Comparison of ENCODE assay signal across 8 mouse cellular contexts in genomic region chr15:79107966-79108365, GRCm38 (mm10). TPM values are rescaled to one million over a fixed set of nuclear protein-coding genes. Genes with fewer than 3 reads are reported as not detected.
A peak's percentile ranks its signal among the peaks of the same experiment; 100 is the strongest.
DNase-seq lines count a peak whose midpoint lies in the region; ATAC-seq lines count a peak whose summit lies in the region.

No protein-coding gene starts in this region.

- H3K27ac ChIP-seq in lung, embryonic 16.5 days (ENCODE audit: low read length) = peak overlapping the region; percentile 78
- peak overlapping the region; percentile 82 for H3K27ac ChIP-seq in embryonic facial prominence, embryonic 14.5 days (replicated peaks; ENCODE audit: low read depth, low read length)
- H3K27ac ChIP-seq in intestine, embryonic 16.5 days (ENCODE audit: low read length) = peak overlapping the region; percentile 85
- H3K27ac ChIP-seq in neural tube, embryonic 15.5 days (replicated peaks) = peak overlapping the region; percentile 84

- H3K27me3 ChIP-seq in lung, embryonic 16.5 days (ENCODE audit: control insufficient read depth, insufficient read depth, low read depth, low read length) = no peaks in the 10 kb centered on the region
- no peaks in the 10 kb centered on the region for H3K27me3 ChIP-seq in embryonic facial prominence, embryonic 14.5 days (replicated peaks; ENCODE audit: control insufficient read depth, insufficient read depth, low read length)
- H3K27me3 ChIP-seq in intestine, embryonic 16.5 days (replicated peaks; ENCODE audit: control insufficient read depth, insufficient read depth, low read length) = no peaks in the 10 kb centered on the region
- no peaks in the 10 kb centered on the region for H3K27me3 ChIP-seq in neural tube, embryonic 15.5 days (replicated peaks)

- H3K9ac ChIP-seq in lung, embryonic 16.5 days (ENCODE audit: low read length) = peak overlapping the region; percentile 91; the same call in 1 of the 2 replicates
- H3K9ac ChIP-seq in embryonic facial prominence, embryonic 14.5 days (ENCODE audit: low read depth, low read length) = peak overlapping the region; percentile 90; the same call in 1 of the 2 replicates
- H3K9ac ChIP-seq in intestine, embryonic 16.5 days (ENCODE audit: low read depth, low read length) = peak overlapping the region; percentile 84
- H3K9ac ChIP-seq in neural tube, embryonic 15.5 days (replicated peaks) = no peak overlapping the region

- intact Hi-C loops in left cerebral cortex, postnatal 36 days (cut with DNase I) = no loop called here

- H3K4me3 ChIP-seq in lung, embryonic 16.5 days (ENCODE audit: low read length) = peak overlapping the region; percentile 87
- H3K4me3 ChIP-seq in embryonic facial prominence, embryonic 14.5 days (ENCODE audit: low read depth, low read length) = peak overlapping the region; percentile 92
- peak overlapping the region; percentile 85; the same call in 1 of the 2 replicates for H3K4me3 ChIP-seq in intestine, embryonic 16.5 days (ENCODE audit: low read length)
- H3K4me3 ChIP-seq in neural tube, embryonic 15.5 days (replicated peaks) = peak overlapping the region; percentile 94

- no peak for ATAC-seq in lung, embryonic 16.5 days (ENCODE audit: low read depth)
- no peak for ATAC-seq in embryonic facial prominence, embryonic 14.5 days (ENCODE audit: low read depth)
- no peak for ATAC-seq in intestine, embryonic 16.5 days
- ATAC-seq in neural tube, embryonic 15.5 days (ENCODE audit: low FRiP score) = no peak

- peak overlapping the region; percentile 80 for H3K4me2 ChIP-seq in lung, embryonic 16.5 days (ENCODE audit: low read depth, low read length)
- H3K4me2 ChIP-seq in embryonic facial prominence, embryonic 14.5 days (ENCODE audit: low read depth, low read length) = peak overlapping the region; percentile 92
- H3K4me2 ChIP-seq in intestine, embryonic 16.5 days (ENCODE audit: low read depth, low read length) = peak overlapping the region; percentile 96
- peak overlapping the region; percentile 93 for H3K4me2 ChIP-seq in neural tube, embryonic 15.5 days

- no peaks in the 10 kb centered on the region for H3K9me3 ChIP-seq in lung, embryonic 16.5 days (ENCODE audit: control insufficient read depth, low read length)
- no peaks in the 10 kb centered on the region for H3K9me3 ChIP-seq in embryonic facial prominence, embryonic 14.5 days (ENCODE audit: control insufficient read depth, low read length)
- H3K9me3 ChIP-seq in intestine, embryonic 16.5 days (ENCODE audit: control insufficient read depth, low read length) = no peaks in the 10 kb centered on the region
- H3K9me3 ChIP-seq in neural tube, embryonic 15.5 days (replicated peaks) = no peaks in the 10 kb centered on the region

- H3K36me3 ChIP-seq in lung, embryonic 16.5 days (ENCODE audit: control insufficient read depth, insufficient read depth, low read length) = peaks cover 4% of the 10 kb centered on the region; the same call in 1 of the 2 replicates
- peaks cover 5% of the 10 kb centered on the region; the same call in 1 of the 2 replicates for H3K36me3 ChIP-seq in embryonic facial prominence, embryonic 14.5 days (ENCODE audit: control insufficient read depth, insufficient read depth, low read length)
- H3K36me3 ChIP-seq in intestine, embryonic 16.5 days (ENCODE audit: control insufficient read depth, insufficient read depth, low read length) = no peaks in the 10 kb centered on the region
- H3K36me3 ChIP-seq in neural tube, embryonic 15.5 days = 0 out of 2 replicates have a peak, but pooled peaks cover 2% of the 10 kb centered on the region

- no peak for DNase-seq in lung, postnatal 4 days
- peak; percentile 50 for DNase-seq in embryonic facial prominence, embryonic 14.5 days (ENCODE audit: low spot score)
- DNase-seq in cerebellum, adult 18-20 months = no peak
- no peak for DNase-seq in lung, postnatal 10 days
- no peak for DNase-seq in left cerebral cortex, postnatal 36 days (ENCODE audit: low spot score in 2 of 2)

- H3K4me1 ChIP-seq in lung, embryonic 16.5 days (replicated peaks; ENCODE audit: control insufficient read depth, insufficient read depth, low read length) = peaks cover 20% of the 10 kb centered on the region
- H3K4me1 ChIP-seq in embryonic facial prominence, embryonic 14.5 days (ENCODE audit: control insufficient read depth, insufficient read depth, low read length) = peaks cover 27% of the 10 kb centered on the region
- H3K4me1 ChIP-seq in intestine, embryonic 16.5 days (ENCODE audit: control insufficient read depth, insufficient read depth, low read length) = peaks cover 22% of the 10 kb centered on the region
- H3K4me1 ChIP-seq in neural tube, embryonic 15.5 days = peaks cover 31% of the 10 kb centered on the region

- WGBS in lung, embryonic 16.5 days = 12% methylated on average over 7 of the region's 7 CpGs
- WGBS in embryonic facial prominence, embryonic 14.5 days = 13% methylated on average over 7 of the region's 7 CpGs
- 22% methylated on average over 7 of the region's 7 CpGs for WGBS in intestine, embryonic 16.5 days
- 22% methylated on average over 7 of the region's 7 CpGs for WGBS in neural tube, embryonic 15.5 days

RNA-seq across cellular contexts. Expression of gene Micall1, which starts 0.7 kb away (rescaled TPM):
- polyA plus RNA-seq in lung, embryonic 16.5 days (2015; fragmentation: Nextera tagmentation; extraction: Ambion mirVana) = 6.9 and 7.8 TPM in 2 replicates
- 10.5 and 10.8 TPM in 2 replicates for polyA plus RNA-seq in embryonic facial prominence, embryonic 14.5 days (2014; fragmentation: Nextera tagmentation; extraction: Ambion mirVana)
- polyA plus RNA-seq in intestine, embryonic 16.5 days (2015; fragmentation: Nextera tagmentation; extraction: Ambion mirVana) = 5.2 and 6.3 TPM in 2 replicates
- polyA plus RNA-seq in neural tube, embryonic 15.5 days (2015; fragmentation: Nextera tagmentation; extraction: Ambion mirVana) = 11.6 and 12.2 TPM in 2 replicates
- 10 to 100 TPM; 26.8 to 28.0 TPM for total RNA-seq in left cerebral cortex, postnatal 36 days (2021)

RNA-seq across cellular contexts. Expression of gene Polr2f, which starts 32.8 kb away (rescaled TPM):
- 255 and 267 TPM in 2 replicates for polyA plus RNA-seq in lung, embryonic 16.5 days (2015; fragmentation: Nextera tagmentation; extraction: Ambion mirVana)
- polyA plus RNA-seq in embryonic facial prominence, embryonic 14.5 days (2014; fragmentation: Nextera tagmentation; extraction: Ambion mirVana) = 305 TPM in 2 replicates
- polyA plus RNA-seq in intestine, embryonic 16.5 days (2015; fragmentation: Nextera tagmentation; extraction: Ambion mirVana) = 287 and 317 TPM in 2 replicates
- polyA plus RNA-seq in neural tube, embryonic 15.5 days (2015; fragmentation: Nextera tagmentation; extraction: Ambion mirVana) = 248 and 249 TPM in 2 replicates
- 100 to 1,000 TPM in 1 of 2 experiments, 10 to 100 TPM in 1; 95.2 to 109 TPM for total RNA-seq in left cerebral cortex, postnatal 36 days (2021)

RNA-seq across cellular contexts. Expression of gene Eif3l, which starts 33.0 kb away (rescaled TPM):
- 196 and 209 TPM in 2 replicates for polyA plus RNA-seq in lung, embryonic 16.5 days (2015; fragmentation: Nextera tagmentation; extraction: Ambion mirVana)
- 197 and 220 TPM in 2 replicates for polyA plus RNA-seq in embryonic facial prominence, embryonic 14.5 days (2014; fragmentation: Nextera tagmentation; extraction: Ambion mirVana)
- polyA plus RNA-seq in intestine, embryonic 16.5 days (2015; fragmentation: Nextera tagmentation; extraction: Ambion mirVana) = 221 and 238 TPM in 2 replicates
- polyA plus RNA-seq in neural tube, embryonic 15.5 days (2015; fragmentation: Nextera tagmentation; extraction: Ambion mirVana) = 164 and 193 TPM in 2 replicates
- total RNA-seq in left cerebral cortex, postnatal 36 days (2021) = 10 to 100 TPM; 62.6 to 65.3 TPM

RNA-seq across cellular contexts. Expression of gene 1700088E04Rik, which starts 33.1 kb away (rescaled TPM):
- 16.3 and 18.3 TPM in 2 replicates for polyA plus RNA-seq in lung, embryonic 16.5 days (2015; fragmentation: Nextera tagmentation; extraction: Ambion mirVana)
- 8.5 and 12.2 TPM in 2 replicates for polyA plus RNA-seq in embryonic facial prominence, embryonic 14.5 days (2014; fragmentation: Nextera tagmentation; extraction: Ambion mirVana)
- 4.2 and 5.7 TPM in 2 replicates for polyA plus RNA-seq in intestine, embryonic 16.5 days (2015; fragmentation: Nextera tagmentation; extraction: Ambion mirVana)
- polyA plus RNA-seq in neural tube, embryonic 15.5 days (2015; fragmentation: Nextera tagmentation; extraction: Ambion mirVana) = 11.3 and 12.6 TPM in 2 replicates
- 10 to 100 TPM; 12.6 to 13.2 TPM for total RNA-seq in left cerebral cortex, postnatal 36 days (2021)

RNA-seq across cellular contexts. Expression of gene Ankrd54, which starts 45.3 kb away (rescaled TPM):
- polyA plus RNA-seq in lung, embryonic 16.5 days (2015; fragmentation: Nextera tagmentation; extraction: Ambion mirVana) = 52.6 and 56.7 TPM in 2 replicates
- 42.6 and 43.6 TPM in 2 replicates for polyA plus RNA-seq in embryonic facial prominence, embryonic 14.5 days (2014; fragmentation: Nextera tagmentation; extraction: Ambion mirVana)
- 56.4 and 57.5 TPM in 2 replicates for polyA plus RNA-seq in intestine, embryonic 16.5 days (2015; fragmentation: Nextera tagmentation; extraction: Ambion mirVana)
- polyA plus RNA-seq in neural tube, embryonic 15.5 days (2015; fragmentation: Nextera tagmentation; extraction: Ambion mirVana) = 52.4 and 52.8 TPM in 2 replicates
- 10 to 100 TPM; 14.1 to 19.0 TPM for total RNA-seq in left cerebral cortex, postnatal 36 days (2021)
